Mouse (Mus musculus): Measurements from ENCODE around the gene Spns1.

DNA sequence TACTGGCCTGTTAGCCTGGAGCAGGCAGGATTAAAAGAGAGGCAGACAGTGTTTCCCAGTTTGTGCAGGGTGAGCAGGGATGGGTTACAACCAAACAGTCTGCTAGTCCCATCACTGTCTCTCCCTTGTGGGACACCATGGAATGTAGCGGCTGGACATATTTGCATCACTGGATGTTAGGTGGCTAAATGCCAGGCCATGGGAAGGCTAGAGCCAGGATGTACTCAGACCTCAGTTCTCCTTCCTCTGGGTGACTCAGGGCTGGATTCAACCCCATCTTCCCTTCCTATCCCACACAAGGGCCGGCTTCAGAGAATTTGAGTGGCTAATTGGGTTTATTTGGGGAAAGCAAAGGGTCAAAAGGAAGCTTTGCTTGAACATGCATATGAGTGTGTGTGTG, 31.4 kb upstream of the Spns1 start:
- no peak for TF ChIP-seq ZC3H11A (IDR thresholded peaks at IDR 0.05; ENCODE audit: borderline replicate concordance, low read depth, low read length)
- TF ChIP-seq HCFC1 (IDR thresholded peaks at IDR 0.05; ENCODE audit: borderline replicate concordance, insufficient read depth, low read length), result no peak
- no peak for TF ChIP-seq ZNF384 (IDR thresholded peaks at IDR 0.05; ENCODE audit: low read depth, low read length)
- TF ChIP-seq CHD2 (IDR thresholded peaks at IDR 0.05; ENCODE audit: low read depth, low read length), result no peak
